Mouse (Mus musculus): ENCODE measurements around the gene Aarsd1. TPM values are rescaled to one million over a fixed set of nuclear protein-coding genes. Genes with fewer than 3 reads are reported as not detected.
"Not testable (repeated sequence)": the region's sequence is repeated elsewhere in the genome, so short reads cannot be mapped to it uniquely, and the experiment has no call there.

Aarsd1 gene
- polyA plus RNA-seq, 1 experiment = 50.6 TPM

DNA sequence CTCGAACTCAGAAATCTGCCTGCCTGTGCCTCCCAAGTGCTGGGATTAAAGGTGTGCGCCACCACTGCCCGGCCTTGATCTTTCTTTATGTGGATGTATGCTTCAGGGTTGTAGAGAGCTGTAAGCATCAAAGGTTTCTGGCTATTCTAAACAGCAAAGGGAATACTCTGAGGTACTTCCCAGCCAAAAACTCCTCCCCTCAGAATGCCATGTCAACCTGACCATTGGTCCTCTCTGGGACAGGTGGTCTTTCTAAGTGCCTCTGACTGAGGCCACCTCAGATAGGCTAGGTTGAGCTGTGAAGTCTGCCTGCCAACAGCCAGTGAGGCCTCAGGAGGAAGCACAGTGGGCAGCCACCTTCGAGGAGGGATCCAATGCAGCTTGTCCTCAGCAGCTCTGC is 31.5 kb upstream of the Aarsd1 start:
- Histone ChIP-seq H3K36me3 (ENCODE audit: control insufficient read depth, insufficient read depth) (peaks cover 26% of the 10 kb centered on the region), H3ac (ENCODE audit: control insufficient read depth, insufficient read length, low read depth) (peak overlapping the region; percentile 2), H3K79me2 (ENCODE audit: control insufficient read depth, insufficient read depth) (peaks cover 61% of the 10 kb centered on the region), H3K4me3 (ENCODE audit: insufficient read depth, poor library complexity, severe bottlenecking) (peak overlapping the region; percentile 44), H3K27me3 (ENCODE audit: control insufficient read depth, insufficient read depth, insufficient read length) (no peaks in the 10 kb centered on the region), H3K79me3 (ENCODE audit: low read depth) (peaks cover 24% of the 10 kb centered on the region)
- TF ChIP-seq CEBPB (IDR thresholded peaks at IDR 0.05; ENCODE audit: low read depth) (no peak), MAX (IDR thresholded peaks at IDR 0.05) (no peak), CTCF (IDR thresholded peaks at IDR 0.05; ENCODE audit: control insufficient read depth, insufficient read depth, insufficient read length) (no peak), USF1 (IDR thresholded peaks at IDR 0.05; ENCODE audit: low read depth) (no peak), MYOG (IDR thresholded peaks at IDR 0.05; ENCODE audit: control insufficient read depth, extremely low read depth, insufficient read length) (no peak), MYOD1 (IDR thresholded peaks at IDR 0.05; ENCODE audit: control insufficient read depth, insufficient read length, low read depth) (no peak), FOSL1 (IDR thresholded peaks at IDR 0.05; ENCODE audit: insufficient read depth, low read length, poor library complexity, severe bottlenecking) (no peak)

DNA sequence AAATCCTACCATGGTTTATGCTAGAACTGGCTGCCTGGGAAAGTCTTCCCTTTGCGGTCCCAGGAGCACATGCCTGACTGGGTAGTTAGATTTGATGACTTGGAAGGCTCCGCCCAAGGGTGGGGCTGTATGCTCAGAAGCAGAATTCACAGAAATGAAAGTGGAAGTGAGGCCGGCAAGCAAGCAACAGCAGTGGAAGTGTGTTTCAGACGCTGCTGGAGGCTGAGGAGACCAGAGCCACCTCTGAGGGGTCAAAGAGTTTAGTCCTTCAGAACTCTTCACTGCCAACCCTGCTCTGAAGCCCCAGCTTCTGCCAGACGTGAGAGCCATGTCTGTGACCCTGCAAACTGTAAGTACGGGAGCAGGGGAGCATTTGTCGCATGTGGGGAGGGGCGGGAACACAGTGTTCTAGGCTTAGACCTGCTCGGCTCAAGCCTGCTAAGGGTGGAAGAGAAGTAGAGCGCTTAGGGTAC is 30.9 kb upstream of the Aarsd1 start, which contains the start of gene Ifi35:
Gene Ifi35, plus strand, starts transcription at position 134 of the 473 bp plus-strand sequence.
- Histone ChIP-seq H3K36me3 (ENCODE audit: control insufficient read depth, insufficient read depth) (peaks cover 29% of the 10 kb centered on the region), H3K27me3 (ENCODE audit: control insufficient read depth, insufficient read depth, insufficient read length) (no peaks in the 10 kb centered on the region), H3K4me3 (ENCODE audit: insufficient read depth, poor library complexity, severe bottlenecking) (peak within 1 kb of the TSS; percentile 44)

DNA sequence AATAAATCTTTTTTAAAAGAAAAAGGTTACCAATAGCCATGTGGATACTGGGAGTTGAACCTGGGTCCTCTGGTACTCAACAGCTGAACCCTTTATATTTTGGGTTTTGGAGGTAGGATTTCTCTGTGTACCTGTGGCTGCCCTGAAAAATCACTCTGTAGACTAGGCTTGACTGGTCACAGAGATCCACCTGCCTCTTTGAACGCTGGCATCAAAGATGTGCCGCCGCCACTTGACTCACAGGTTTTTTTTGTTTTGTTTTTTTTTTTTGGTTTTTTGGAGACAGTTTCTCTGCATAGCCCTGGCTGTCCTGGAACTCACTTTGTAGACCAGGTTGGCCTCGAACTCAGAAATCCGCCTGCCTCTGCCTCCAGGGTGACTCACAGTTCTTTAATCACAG is 30.4 kb upstream of the Aarsd1 start:
- Histone ChIP-seq H3K36me3 (ENCODE audit: control insufficient read depth, insufficient read depth) (peaks cover 35% of the 10 kb centered on the region), H3K4me3 (ENCODE audit: insufficient read depth, poor library complexity, severe bottlenecking) (no peak overlapping the region), H3K79me2 (ENCODE audit: control insufficient read depth, insufficient read depth) (peaks cover 62% of the 10 kb centered on the region), H3K27me3 (ENCODE audit: control insufficient read depth, insufficient read depth, insufficient read length) (no peaks in the 10 kb centered on the region), H3K79me3 (ENCODE audit: low read depth) (peaks cover 30% of the 10 kb centered on the region), H3ac (ENCODE audit: control insufficient read depth, insufficient read length, low read depth) (no peak overlapping the region)
- TF ChIP-seq MYOG (IDR thresholded peaks at IDR 0.05; ENCODE audit: control insufficient read depth, extremely low read depth, insufficient read length) (no peak), CEBPB (IDR thresholded peaks at IDR 0.05; ENCODE audit: low read depth) (no peak), MYOD1 (IDR thresholded peaks at IDR 0.05; ENCODE audit: control insufficient read depth, insufficient read length, low read depth) (no peak), FOSL1 (IDR thresholded peaks at IDR 0.05; ENCODE audit: insufficient read depth, low read length, poor library complexity, severe bottlenecking) (no peak), CTCF (IDR thresholded peaks at IDR 0.05; ENCODE audit: control insufficient read depth, insufficient read depth, insufficient read length) (no peak), USF1 (IDR thresholded peaks at IDR 0.05; ENCODE audit: low read depth) (no peak), MAX (IDR thresholded peaks at IDR 0.05) (no peak)

More for the DNA sequence above, 30.9 kb upstream of the Aarsd1 start, which contains the start of gene Ifi35:
- TF ChIP-seq CEBPB (IDR thresholded peaks at IDR 0.05; ENCODE audit: low read depth) (no peak), USF1 (IDR thresholded peaks at IDR 0.05; ENCODE audit: low read depth) (no peak), MYOG (IDR thresholded peaks at IDR 0.05; ENCODE audit: control insufficient read depth, extremely low read depth, insufficient read length) (no peak), MYOD1 (IDR thresholded peaks at IDR 0.05; ENCODE audit: control insufficient read depth, insufficient read length, low read depth) (no peak), MAX (IDR thresholded peaks at IDR 0.05) (peak; percentile 81), FOSL1 (IDR thresholded peaks at IDR 0.05; ENCODE audit: insufficient read depth, low read length, poor library complexity, severe bottlenecking) (no peak), CTCF (IDR thresholded peaks at IDR 0.05; ENCODE audit: control insufficient read depth, insufficient read depth, insufficient read length) (no peak)
- peaks cover 62% of the 10 kb centered on the region for H3K79me2 ChIP-seq (ENCODE audit: control insufficient read depth, insufficient read depth)
- H3K79me3 ChIP-seq (ENCODE audit: low read depth) = peaks cover 29% of the 10 kb centered on the region
- H3ac ChIP-seq (ENCODE audit: control insufficient read depth, insufficient read length, low read depth) = peak within 1 kb of the TSS; percentile 52

DNA sequence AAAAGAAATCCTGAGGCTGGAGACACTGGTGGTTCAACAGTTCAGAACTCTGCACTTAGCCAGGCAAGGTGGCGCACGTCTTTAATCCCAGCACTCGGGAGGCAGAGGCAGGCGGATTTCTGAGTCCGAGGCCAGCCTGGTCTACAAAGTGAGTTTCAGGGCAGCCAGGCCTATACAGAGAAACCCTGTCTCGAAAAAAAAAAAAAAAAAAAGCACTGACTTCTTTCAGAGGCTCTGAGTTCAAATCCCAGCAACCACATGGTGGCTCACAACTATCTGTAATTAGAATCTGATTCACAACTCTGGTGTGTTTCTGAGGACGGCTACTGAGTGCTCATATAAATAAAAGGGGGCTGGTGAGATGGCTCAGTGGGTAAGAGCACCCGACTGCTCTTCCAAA is 29.4 kb upstream of the Aarsd1 start:
- H3ac ChIP-seq (ENCODE audit: control insufficient read depth, insufficient read length, low read depth); H3K27me3 ChIP-seq (ENCODE audit: control insufficient read depth, insufficient read depth, insufficient read length); H3K4me3 ChIP-seq (ENCODE audit: insufficient read depth, poor library complexity, severe bottlenecking): not testable (repeated sequence)
- Histone ChIP-seq H3K36me3 (ENCODE audit: control insufficient read depth, insufficient read depth) (peaks cover 37% of the 10 kb centered on the region), H3K79me3 (ENCODE audit: low read depth) (peaks cover 35% of the 10 kb centered on the region), H3K79me2 (ENCODE audit: control insufficient read depth, insufficient read depth) (peaks cover 61% of the 10 kb centered on the region)

DNA sequence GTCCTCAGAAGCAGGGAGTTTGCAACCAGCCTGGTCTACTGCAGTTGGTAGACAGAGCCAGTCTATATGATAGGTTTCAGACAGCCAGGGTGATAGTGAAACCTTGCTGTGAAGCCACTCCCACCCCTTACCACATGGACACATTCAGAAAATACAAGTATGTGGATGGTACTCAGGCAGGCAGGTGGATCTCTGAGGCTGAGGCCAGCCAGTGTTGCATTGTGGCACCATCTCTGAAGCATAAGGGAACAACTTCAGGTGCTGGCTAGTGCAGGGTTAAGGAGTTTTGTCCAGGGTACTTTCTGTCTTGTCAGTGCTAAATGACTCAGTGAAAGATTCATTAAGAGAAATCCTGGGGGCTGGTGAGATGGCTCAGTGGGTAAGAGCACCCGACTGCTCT is 28.9 kb upstream of the Aarsd1 start:
- Histone ChIP-seq H3K79me2 (ENCODE audit: control insufficient read depth, insufficient read depth) (peaks cover 55% of the 10 kb centered on the region), H3K79me3 (ENCODE audit: low read depth) (peaks cover 35% of the 10 kb centered on the region), H3ac (ENCODE audit: control insufficient read depth, insufficient read length, low read depth) (no peak overlapping the region), H3K27me3 (ENCODE audit: control insufficient read depth, insufficient read depth, insufficient read length) (no peaks in the 10 kb centered on the region), H3K4me3 (ENCODE audit: insufficient read depth, poor library complexity, severe bottlenecking) (no peak overlapping the region), H3K36me3 (ENCODE audit: control insufficient read depth, insufficient read depth) (peaks cover 37% of the 10 kb centered on the region)
- TF ChIP-seq CTCF (IDR thresholded peaks at IDR 0.05; ENCODE audit: control insufficient read depth, insufficient read depth, insufficient read length) = no peak
- no peak for TF ChIP-seq CEBPB (IDR thresholded peaks at IDR 0.05; ENCODE audit: low read depth)
- no peak for TF ChIP-seq FOSL1 (IDR thresholded peaks at IDR 0.05; ENCODE audit: insufficient read depth, low read length, poor library complexity, severe bottlenecking)
- TF ChIP-seq MYOD1 (IDR thresholded peaks at IDR 0.05; ENCODE audit: control insufficient read depth, insufficient read length, low read depth) = no peak
- TF ChIP-seq MAX (IDR thresholded peaks at IDR 0.05) = no peak

DNA sequence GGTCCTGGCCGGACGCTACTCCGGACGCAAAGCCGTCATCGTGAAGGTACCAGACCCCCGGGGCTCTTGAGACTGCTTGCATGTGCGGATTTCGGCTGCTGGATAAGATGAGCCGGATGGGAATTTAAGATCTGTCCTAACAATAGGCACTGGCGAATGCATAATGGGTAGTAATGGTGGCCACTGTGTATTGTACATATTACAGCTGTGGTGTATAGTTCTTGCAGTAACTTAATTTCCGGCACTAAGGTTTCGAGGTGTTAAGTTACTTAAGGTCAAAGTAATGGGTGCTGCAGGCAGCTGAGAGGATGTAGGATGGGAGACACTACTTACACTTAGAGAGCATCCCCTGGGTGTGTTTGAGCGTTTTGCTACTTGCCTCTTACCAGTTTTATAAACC is 25.3 kb upstream of the Aarsd1 start:
- Histone ChIP-seq H3K4me3 (ENCODE audit: insufficient read depth, poor library complexity, severe bottlenecking) (peak overlapping the region; percentile 95), H3K27me3 (ENCODE audit: control insufficient read depth, insufficient read depth, insufficient read length) (no peaks in the 10 kb centered on the region), H3K36me3 (ENCODE audit: control insufficient read depth, insufficient read depth) (peaks cover 37% of the 10 kb centered on the region), H3ac (ENCODE audit: control insufficient read depth, insufficient read length, low read depth) (peak overlapping the region; percentile 86), H3K79me2 (ENCODE audit: control insufficient read depth, insufficient read depth) (peaks cover 34% of the 10 kb centered on the region), H3K79me3 (ENCODE audit: low read depth) (peaks cover 29% of the 10 kb centered on the region)
- TF ChIP-seq FOSL1 (IDR thresholded peaks at IDR 0.05; ENCODE audit: insufficient read depth, low read length, poor library complexity, severe bottlenecking) (no peak), MAX (IDR thresholded peaks at IDR 0.05) (no peak), USF1 (IDR thresholded peaks at IDR 0.05; ENCODE audit: low read depth) (no peak), MYOD1 (IDR thresholded peaks at IDR 0.05; ENCODE audit: control insufficient read depth, insufficient read length, low read depth) (no peak), CEBPB (IDR thresholded peaks at IDR 0.05; ENCODE audit: low read depth) (no peak), CTCF (IDR thresholded peaks at IDR 0.05; ENCODE audit: control insufficient read depth, insufficient read depth, insufficient read length) (no peak), MYOG (IDR thresholded peaks at IDR 0.05; ENCODE audit: control insufficient read depth, extremely low read depth, insufficient read length) (no peak)

Measured in C2C12 (cell line).